Mouse (Mus musculus): ENCODE results near the gene Tpcn1. TPM values are rescaled to one million over a fixed set of nuclear protein-coding genes. Genes with fewer than 3 reads are reported as not detected.

The Tpcn1 gene
- polyA plus RNA-seq, 1 experiment, result 40.0 TPM

DNA sequence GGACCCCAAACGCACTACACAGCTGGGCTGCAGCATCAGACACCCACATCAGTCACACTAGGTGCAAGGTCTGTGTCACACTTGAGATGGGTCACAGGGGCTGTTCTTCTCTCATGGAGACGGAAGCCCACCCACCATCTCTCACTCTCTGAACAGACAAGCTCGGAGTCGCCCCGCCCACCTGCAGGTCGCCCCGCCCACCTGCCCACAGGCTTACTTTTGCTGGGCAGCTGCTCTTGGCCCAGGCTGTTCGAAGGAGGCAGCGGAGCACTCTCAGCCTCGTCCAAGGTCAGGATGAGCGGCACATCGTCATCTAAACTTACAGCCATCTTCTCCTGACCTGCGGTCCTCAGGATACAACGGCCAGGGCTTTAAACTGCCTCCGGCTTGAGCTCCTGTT, 3.5 kb downstream of the Tpcn1 start:
- H3K4me3 ChIP-seq (ENCODE audit: insufficient read depth, low read length), result no peak overlapping the region
- no peaks in the 10 kb centered on the region for H3K4me1 ChIP-seq (ENCODE audit: control insufficient read depth, insufficient read depth, low read length)
- no peak for TF ChIP-seq POLR2A (IDR thresholded peaks at IDR 0.05; ENCODE audit: extremely low read depth, insufficient read depth, low read length)
- no peak overlapping the region for H3K27ac ChIP-seq (ENCODE audit: insufficient read depth, low read length)

DNA sequence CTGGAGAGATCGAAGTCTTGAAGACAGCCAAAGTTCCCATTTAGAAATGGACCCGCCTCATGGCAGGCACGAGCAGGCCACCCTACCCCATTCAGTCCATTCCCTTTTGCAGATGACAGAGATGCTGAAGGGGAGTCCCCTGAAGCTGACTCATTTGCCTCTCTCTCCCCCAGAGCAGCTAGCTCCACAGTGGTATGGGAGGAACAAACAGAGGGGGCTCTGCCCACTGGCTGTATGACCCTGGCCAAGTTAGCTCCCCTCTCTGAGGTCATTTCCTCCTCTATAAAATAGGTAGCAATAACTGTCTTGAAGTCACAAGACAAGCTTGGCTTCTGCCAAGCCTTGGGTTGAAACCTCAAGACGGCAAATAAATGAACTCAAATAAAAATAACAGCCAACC, 5.0 kb downstream of the Tpcn1 start:
- no peak for TF ChIP-seq POLR2A (IDR thresholded peaks at IDR 0.05; ENCODE audit: extremely low read depth, insufficient read depth, low read length)
- Histone ChIP-seq H3K4me1 (ENCODE audit: control insufficient read depth, insufficient read depth, low read length) (no peaks in the 10 kb centered on the region), H3K4me3 (ENCODE audit: insufficient read depth, low read length) (no peak overlapping the region), H3K27ac (ENCODE audit: insufficient read depth, low read length) (no peak overlapping the region)

DNA sequence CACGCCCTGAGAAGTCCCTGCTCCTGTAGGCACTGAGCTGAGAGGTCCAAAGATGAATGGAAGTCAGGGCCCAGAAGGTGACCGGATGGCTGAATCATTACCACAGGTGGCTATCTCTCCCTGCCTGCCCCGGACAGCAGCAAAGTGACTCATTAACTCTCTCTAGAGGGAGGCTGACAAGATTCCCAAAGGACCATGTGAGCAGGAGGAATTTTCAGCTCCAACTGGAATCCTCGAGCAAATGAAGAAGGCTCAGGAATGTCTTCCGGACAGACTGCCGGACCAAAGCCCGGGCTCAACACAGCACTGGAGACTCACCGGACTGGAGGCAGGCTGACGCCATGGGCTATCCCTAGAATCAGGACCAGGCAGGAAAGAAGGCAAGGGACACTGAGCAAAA, 6.5 kb downstream of the Tpcn1 start:
- no peak for TF ChIP-seq POLR2A (IDR thresholded peaks at IDR 0.05; ENCODE audit: extremely low read depth, insufficient read depth, low read length)
- TF ChIP-seq CTCF (IDR thresholded peaks at IDR 0.05; ENCODE audit: extremely low read depth, insufficient read depth, low read length), result no peak
- no peak overlapping the region for H3K27ac ChIP-seq (ENCODE audit: insufficient read depth, low read length)
- H3K4me1 ChIP-seq (ENCODE audit: control insufficient read depth, insufficient read depth, low read length), result no peaks in the 10 kb centered on the region
- H3K4me3 ChIP-seq (ENCODE audit: insufficient read depth, low read length), result no peak overlapping the region

DNA sequence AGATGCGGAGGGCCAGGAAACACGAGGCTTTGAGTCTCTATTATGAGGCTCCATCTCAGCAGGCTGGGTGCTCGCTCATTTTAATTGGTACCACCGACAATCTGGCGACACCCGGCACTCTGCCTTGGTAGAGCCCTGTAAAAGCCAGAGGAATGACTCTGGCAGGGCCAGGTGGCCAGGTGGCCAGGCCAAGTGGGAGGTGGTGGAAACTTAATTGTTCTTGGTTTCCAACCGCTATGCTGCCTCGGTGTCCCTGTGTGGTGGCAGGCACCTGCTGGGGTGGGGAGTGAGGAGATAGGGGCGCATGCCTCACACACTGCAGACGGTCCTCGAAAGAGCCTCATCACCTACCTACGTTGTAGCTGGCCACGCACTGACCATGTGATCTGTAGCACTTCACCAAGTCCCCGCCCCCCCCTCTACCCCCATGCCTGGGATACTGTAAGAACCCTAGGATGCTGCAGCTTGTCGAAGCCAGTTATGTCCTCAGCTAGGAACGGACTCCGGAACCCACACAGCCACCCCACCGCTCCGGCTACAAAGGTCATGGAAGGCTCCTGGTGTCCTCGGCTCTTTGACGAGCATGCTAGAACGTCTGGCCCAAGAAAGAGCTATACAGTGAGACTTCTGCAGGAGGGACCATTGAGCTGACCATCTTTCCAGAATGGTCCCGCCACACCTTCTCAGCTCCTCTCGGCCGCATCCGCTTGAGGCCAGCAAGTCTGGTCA, 8.4 kb downstream of the Tpcn1 start:
- H3K27ac ChIP-seq (ENCODE audit: insufficient read depth, low read length), result no peak overlapping the region
- TF ChIP-seq POLR2A (IDR thresholded peaks at IDR 0.05; ENCODE audit: extremely low read depth, insufficient read depth, low read length) (no peak), CTCF (IDR thresholded peaks at IDR 0.05; ENCODE audit: extremely low read depth, insufficient read depth, low read length) (no peak)
- H3K4me1 ChIP-seq (ENCODE audit: control insufficient read depth, insufficient read depth, low read length), result no peaks in the 10 kb centered on the region
- no peak overlapping the region for H3K4me3 ChIP-seq (ENCODE audit: insufficient read depth, low read length)

DNA sequence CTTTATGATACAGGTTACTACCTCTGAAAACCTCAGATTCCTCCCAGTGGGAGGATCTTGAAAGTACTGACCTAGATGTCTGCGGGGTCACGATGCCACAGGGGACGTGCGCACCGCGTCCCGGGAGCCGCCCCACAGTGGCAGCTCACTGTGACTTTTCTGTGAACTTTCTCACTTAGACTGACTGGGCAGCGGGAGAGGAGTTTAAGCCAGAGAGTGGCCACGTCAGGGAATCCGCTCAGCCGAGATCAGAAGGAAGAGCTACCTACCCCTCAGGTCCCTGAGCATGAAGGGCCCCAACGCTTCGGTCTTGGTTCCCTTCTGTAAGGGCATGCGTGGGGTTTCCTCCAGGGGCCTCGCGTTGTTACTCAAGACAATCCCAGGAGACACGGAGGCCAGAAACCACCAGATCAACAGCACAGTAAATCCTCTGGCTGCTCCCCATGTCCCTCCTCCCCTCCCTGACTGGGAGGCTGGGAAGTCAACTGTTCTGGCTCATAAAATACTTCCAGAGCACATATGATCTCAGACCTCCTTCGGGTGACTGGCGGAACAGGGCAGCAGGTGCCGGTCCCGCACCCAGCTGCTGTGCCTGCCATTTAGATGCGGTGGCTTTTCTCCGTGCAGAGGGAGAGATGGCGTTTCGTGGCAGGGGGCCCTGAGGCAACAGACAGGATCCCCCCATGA, 9.1 kb downstream of the Tpcn1 start:
- no peak for TF ChIP-seq CTCF (IDR thresholded peaks at IDR 0.05; ENCODE audit: extremely low read depth, insufficient read depth, low read length)
- no peak for TF ChIP-seq POLR2A (IDR thresholded peaks at IDR 0.05; ENCODE audit: extremely low read depth, insufficient read depth, low read length)
- H3K4me3 ChIP-seq (ENCODE audit: insufficient read depth, low read length), result no peak overlapping the region
- H3K27ac ChIP-seq (ENCODE audit: insufficient read depth, low read length), result no peak overlapping the region
- H3K4me1 ChIP-seq (ENCODE audit: control insufficient read depth, insufficient read depth, low read length), result no peaks in the 10 kb centered on the region

DNA sequence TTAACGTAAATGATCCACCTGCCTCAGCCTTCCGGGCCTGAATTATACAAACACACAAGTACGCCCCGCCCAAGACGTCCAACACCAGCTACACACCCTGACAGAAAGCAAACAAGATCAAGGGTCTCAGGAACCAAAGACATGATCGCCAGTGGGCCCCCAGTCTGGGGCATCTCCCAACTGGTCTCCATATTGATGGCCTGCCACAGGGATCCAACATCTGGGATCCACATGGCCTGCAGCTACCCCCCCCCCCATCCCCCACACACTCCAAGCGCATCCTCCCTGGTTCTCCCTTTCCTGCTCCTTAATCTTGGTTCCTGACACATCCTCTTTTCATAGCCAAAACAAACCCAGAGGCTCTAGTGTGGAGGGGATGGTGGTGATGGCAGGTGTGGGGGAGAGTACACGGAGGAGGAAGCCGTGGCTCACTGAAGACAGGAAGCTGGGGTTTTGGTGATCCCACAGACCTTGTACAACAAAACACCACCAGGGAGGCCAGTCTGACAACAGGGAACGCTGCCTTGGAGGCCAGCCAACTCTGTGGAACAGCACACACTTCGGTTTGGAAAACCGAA, 9.9 kb downstream of the Tpcn1 start:
- Histone ChIP-seq H3K4me3 (ENCODE audit: insufficient read depth, low read length) (no peak overlapping the region), H3K27ac (ENCODE audit: insufficient read depth, low read length) (no peak overlapping the region), H3K4me1 (ENCODE audit: control insufficient read depth, insufficient read depth, low read length) (no peaks in the 10 kb centered on the region)
- TF ChIP-seq POLR2A (IDR thresholded peaks at IDR 0.05; ENCODE audit: extremely low read depth, insufficient read depth, low read length) (no peak), CTCF (IDR thresholded peaks at IDR 0.05; ENCODE audit: extremely low read depth, insufficient read depth, low read length) (no peak)

DNA sequence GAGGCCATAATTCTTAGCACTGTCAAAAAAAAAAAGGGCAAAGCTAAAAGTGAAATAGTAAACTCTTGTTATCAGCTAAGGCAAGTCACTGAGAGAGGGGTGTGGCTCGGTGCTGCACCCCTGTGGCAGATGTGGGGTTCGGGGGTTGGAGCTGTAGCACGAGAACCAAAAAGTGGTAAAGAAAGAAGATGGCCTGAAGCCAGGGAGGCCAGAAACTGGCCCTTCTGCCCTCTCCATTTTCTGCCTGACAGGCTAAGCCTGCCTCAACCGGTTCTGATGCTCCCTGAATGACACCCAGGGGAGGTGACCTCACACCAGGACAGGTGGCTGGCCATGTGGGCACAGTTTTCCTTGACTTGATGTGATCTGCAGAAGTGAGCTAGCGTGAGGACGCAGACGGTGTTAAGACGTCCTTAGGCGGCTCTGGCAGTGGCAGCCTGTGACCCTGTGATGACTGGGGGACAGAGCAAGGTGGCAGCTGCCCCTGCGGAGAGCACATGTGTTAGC, 10.5 kb downstream of the Tpcn1 start:
- H3K4me3 ChIP-seq (ENCODE audit: insufficient read depth, low read length), result no peak overlapping the region
- no peak overlapping the region for H3K27ac ChIP-seq (ENCODE audit: insufficient read depth, low read length)
- TF ChIP-seq POLR2A (IDR thresholded peaks at IDR 0.05; ENCODE audit: extremely low read depth, insufficient read depth, low read length) (no peak), CTCF (IDR thresholded peaks at IDR 0.05; ENCODE audit: extremely low read depth, insufficient read depth, low read length) (no peak)
- no peaks in the 10 kb centered on the region for H3K4me1 ChIP-seq (ENCODE audit: control insufficient read depth, insufficient read depth, low read length)

DNA sequence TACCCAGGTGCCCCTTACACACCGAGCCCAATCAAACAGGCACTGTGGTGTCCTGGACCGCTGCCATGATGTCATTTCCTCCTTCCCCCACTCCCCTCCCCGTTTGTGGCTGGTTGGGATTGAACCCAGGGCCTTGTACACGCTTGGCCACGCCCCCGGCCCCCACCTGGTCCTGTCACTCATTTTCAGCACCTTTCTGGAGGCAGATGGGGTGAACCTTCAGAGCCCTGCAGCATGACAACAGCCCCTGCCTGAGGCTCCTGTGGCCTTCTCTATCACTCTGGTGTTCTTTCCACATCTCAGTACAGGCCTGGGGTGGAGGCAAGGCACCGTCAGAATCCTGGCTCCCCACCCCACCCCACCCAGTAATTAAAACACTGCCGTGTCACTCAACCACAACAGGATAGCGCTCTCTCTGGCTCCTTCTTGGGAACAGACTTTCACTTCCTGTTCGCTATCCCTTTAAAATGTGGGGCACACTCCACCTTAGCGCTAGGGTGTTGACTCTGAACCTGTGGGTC, 11.6 kb downstream of the Tpcn1 start:
- H3K4me1 ChIP-seq (ENCODE audit: control insufficient read depth, insufficient read depth, low read length), result no peaks in the 10 kb centered on the region
- TF ChIP-seq POLR2A (IDR thresholded peaks at IDR 0.05; ENCODE audit: extremely low read depth, insufficient read depth, low read length) (no peak), CTCF (IDR thresholded peaks at IDR 0.05; ENCODE audit: extremely low read depth, insufficient read depth, low read length) (no peak)
- no peak overlapping the region for H3K4me3 ChIP-seq (ENCODE audit: insufficient read depth, low read length)
- no peak overlapping the region for H3K27ac ChIP-seq (ENCODE audit: insufficient read depth, low read length)

DNA sequence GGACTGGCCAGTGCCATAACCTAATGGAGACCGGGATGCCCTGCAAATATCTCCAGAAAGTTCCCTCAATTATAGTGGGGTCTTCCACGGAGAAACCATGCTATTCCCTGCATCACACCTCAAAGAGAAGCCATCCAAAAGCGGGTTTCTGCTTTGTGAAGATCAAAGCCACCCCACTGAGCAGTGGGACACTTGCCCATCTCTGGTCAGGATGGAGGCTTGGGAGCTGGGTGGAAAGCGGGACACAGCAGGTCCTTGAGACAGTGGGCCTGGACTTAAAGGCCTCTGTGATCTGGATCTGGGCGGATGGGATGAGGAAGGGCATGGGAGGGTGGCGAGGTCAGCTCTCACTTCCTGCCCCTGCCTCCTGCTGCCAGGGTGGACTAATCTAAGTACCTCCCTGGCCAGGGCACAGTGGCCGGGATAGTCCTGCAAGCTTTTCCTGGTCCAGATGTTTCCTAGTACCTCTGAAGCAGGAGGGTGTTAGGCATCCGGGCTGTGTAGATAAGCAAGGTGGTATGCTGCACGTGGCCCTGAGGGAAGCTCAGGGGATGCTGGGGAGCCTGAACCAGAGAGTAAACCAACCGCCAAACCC, 13.9 kb downstream of the Tpcn1 start:
- H3K4me3 ChIP-seq (ENCODE audit: insufficient read depth, low read length), result no peak overlapping the region
- TF ChIP-seq CTCF (IDR thresholded peaks at IDR 0.05; ENCODE audit: extremely low read depth, insufficient read depth, low read length) (no peak), POLR2A (IDR thresholded peaks at IDR 0.05; ENCODE audit: extremely low read depth, insufficient read depth, low read length) (no peak)
- H3K27ac ChIP-seq (ENCODE audit: insufficient read depth, low read length), result no peak overlapping the region
- peaks cover 3% of the 10 kb centered on the region; the same call in 1 of the 2 replicates for H3K4me1 ChIP-seq (ENCODE audit: control insufficient read depth, insufficient read depth, low read length)
